Mouse (Mus musculus): ENCODE data around the gene Aass.

DNA sequence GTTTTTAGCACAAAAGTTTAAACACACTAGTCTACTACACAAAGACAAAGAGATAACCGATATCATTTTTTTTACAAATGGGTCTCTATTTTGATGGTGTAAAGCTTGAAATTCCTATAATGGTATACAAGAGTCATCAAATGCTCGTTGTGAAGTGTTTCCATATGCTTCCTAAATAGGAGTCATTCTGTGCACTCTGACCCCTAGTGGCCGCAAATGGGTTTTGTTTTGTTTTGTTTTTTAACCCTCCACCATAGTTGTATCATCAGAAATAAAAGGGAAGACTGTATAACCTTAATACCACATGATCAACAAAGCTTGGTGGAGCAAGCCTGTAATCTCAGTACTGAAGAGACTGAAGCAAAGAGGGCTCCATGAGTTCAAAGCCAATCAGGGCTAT, 9.9 kb downstream of the Aass start:
- TF ChIP-seq POLR2A (IDR thresholded peaks at IDR 0.05; ENCODE audit: extremely low read depth, insufficient read depth, low read length): no peak
- TF ChIP-seq CTCF (IDR thresholded peaks at IDR 0.05; ENCODE audit: extremely low read depth, insufficient read depth, low read length): no peak

All from cortical plate, adult 2 months (tissue).